Mouse (Mus musculus) E14TG2a.4 (cell line): ENCODE data around the gene Myo18a.

ENCODE experiments used
- CTCF ChIP-seq: conservative IDR thresholded peaks from 2 replicates; pipeline ENCODE4 v1.5.1; 2014; ENCODE audit warnings: low read length
- NANOG ChIP-seq: IDR thresholded peaks from 2 replicates; pipeline ENCODE4 v1.6.1; 2014; ENCODE audit warnings: borderline replicate concordance, low read length, mixed read lengths
- POU5F1 ChIP-seq: IDR thresholded peaks from 2 replicates; pipeline ENCODE4 v1.6.1; 2014; ENCODE audit warnings: low read length, borderline replicate concordance

DNA sequence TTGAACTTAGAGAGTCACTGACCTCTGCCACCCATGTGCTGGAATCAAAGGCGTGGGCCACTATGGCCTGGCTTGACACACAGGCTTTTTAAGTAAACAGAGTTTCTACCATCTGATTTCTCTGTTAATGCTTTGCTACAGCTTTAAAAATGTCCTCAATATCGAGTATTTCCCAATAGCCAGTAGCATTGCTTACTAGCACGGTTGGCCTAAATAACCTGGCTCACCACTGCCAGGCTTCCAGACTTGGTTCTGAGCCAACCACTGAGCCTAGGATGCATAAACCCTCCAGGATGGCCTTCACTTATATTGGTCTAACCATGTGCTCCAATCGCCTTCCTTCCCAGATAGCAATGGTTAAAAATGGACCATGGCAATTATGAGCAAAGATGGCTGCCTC lies 137.7 kb downstream of the Myo18a start:
- TF ChIP-seq CTCF: no peak
- no peak for TF ChIP-seq NANOG
- TF ChIP-seq POU5F1: no peak
